Comparison of ENCODE assay signal across 18 mouse cellular contexts in genomic region chr13:40842141-40842540, GRCm38 (mm10). TPM values are rescaled to one million over a fixed set of nuclear protein-coding genes. Genes with fewer than 3 reads are reported as not detected.
DNase-seq lines count a peak whose midpoint lies in the region; ATAC-seq and TF ChIP-seq lines count a peak whose summit lies in the region.
"Had no signal": no experiment of that assay in that cellular context is flagged by ENCODE, and none has a peak within 500 bp of the region (broad histone marks: within the 10 kb centered on the region; RNA-seq: fewer than 3 reads in every experiment).

No protein-coding gene starts in this region.

- no peak overlapping the region for H3K9ac ChIP-seq in liver, embryonic 12.5 days
- no peak overlapping the region for H3K9ac ChIP-seq in liver, embryonic 16.5 days (ENCODE audit: low read depth, low read length)
- H3K9ac ChIP-seq: embryonic facial prominence, embryonic 12.5 days; forebrain, embryonic 15.5 days; heart, embryonic 15.5 days; hindbrain, embryonic 14.5 days had no signal

- no peak for ATAC-seq in liver, embryonic 12.5 days
- ATAC-seq in liver, embryonic 16.5 days (ENCODE audit: low read depth) = no peak
- ATAC-seq: forebrain, embryonic 15.5 days had no signal

- no peaks in the 10 kb centered on the region for H3K9me3 ChIP-seq in liver, embryonic 12.5 days (replicated peaks)
- H3K9me3 ChIP-seq in liver, embryonic 16.5 days (replicated peaks; ENCODE audit: control insufficient read depth, low read length) = no peaks in the 10 kb centered on the region
- H3K9me3 ChIP-seq: embryonic facial prominence, embryonic 12.5 days; forebrain, embryonic 15.5 days; heart, embryonic 15.5 days; hindbrain, embryonic 10.5 days had no signal

- 13% methylated on average over 1 of the region's 1 CpGs for WGBS in liver, embryonic 12.5 days (ENCODE audit: insufficient replicate concordance)
- 8% methylated on average over 1 of the region's 1 CpGs for WGBS in liver, embryonic 16.5 days (ENCODE audit: insufficient replicate concordance)
- WGBS in lung, adult 2 months = 20% methylated on average over 1 of the region's 1 CpGs

- H3K36me3 ChIP-seq in liver, embryonic 12.5 days = no peaks in the 10 kb centered on the region
- no peaks in the 10 kb centered on the region for H3K36me3 ChIP-seq in liver, embryonic 16.5 days (ENCODE audit: control insufficient read depth, insufficient read depth)
- H3K36me3 ChIP-seq: embryonic facial prominence, embryonic 12.5 days; forebrain, embryonic 15.5 days; heart, embryonic 15.5 days; hindbrain, embryonic 10.5 days had no signal

- peak overlapping the region; percentile 2; the same call in 1 of the 2 replicates for H3K27ac ChIP-seq in liver, embryonic 12.5 days
- H3K27ac ChIP-seq in liver, embryonic 16.5 days (ENCODE audit: low read length) = peak overlapping the region; percentile 81
- H3K27ac ChIP-seq: embryonic facial prominence, embryonic 12.5 days; forebrain, embryonic 15.5 days; heart, adult 2 months; heart, embryonic 15.5 days; hindbrain, embryonic 10.5 days; hindbrain, embryonic 14.5 days had no signal

- DNase-seq in adrenal gland, adult 2 months = peak; percentile 57
- no peak for DNase-seq in adrenal gland, adult 18-20 months (ENCODE audit: low spot score in 2 of 2)
- DNase-seq in liver = no peak
- DNase-seq in lung, adult 2 months = no peak
- no peak for DNase-seq in gastrocnemius, postnatal 36 days
- DNase-seq: cerebellum, adult 11-12 months; cerebellum, adult 9-10 months; cerebellum, postnatal 25 days; heart, adult 2 months; heart, postnatal 14 days had no signal

- no peak overlapping the region for H3K4me2 ChIP-seq in liver, embryonic 12.5 days
- H3K4me2 ChIP-seq in liver, embryonic 16.5 days (ENCODE audit: low read depth, low read length) = no peak overlapping the region
- H3K4me2 ChIP-seq: embryonic facial prominence, embryonic 12.5 days; forebrain, embryonic 15.5 days; heart, embryonic 11.5 days; heart, embryonic 15.5 days; hindbrain, embryonic 14.5 days had no signal

- no peaks in the 10 kb centered on the region for H3K27me3 ChIP-seq in liver, embryonic 12.5 days (replicated peaks)
- H3K27me3 ChIP-seq in liver, embryonic 16.5 days (ENCODE audit: control insufficient read depth, insufficient read depth, low read depth, low read length) = no peaks in the 10 kb centered on the region
- H3K27me3 ChIP-seq: embryonic facial prominence, embryonic 12.5 days; forebrain, embryonic 15.5 days; heart, embryonic 15.5 days had no signal

- TF ChIP-seq CTCF in lung, adult 2 months (IDR thresholded peaks at IDR 0.05; ENCODE audit: insufficient read depth, low read length) = no peak

- TF ChIP-seq POLR2A in lung, adult 2 months (IDR thresholded peaks at IDR 0.05; ENCODE audit: borderline replicate concordance, extremely low read depth, low read depth, low read length) = no peak

- intact Hi-C loops in gastrocnemius, postnatal 36 days (cut with DNase I) = loop anchor here (5.0 kb wide), 1 partner anchor 395 kb away; no protein-coding TSS in a partner anchor

- H3K4me1 ChIP-seq in liver, embryonic 12.5 days = no peaks in the 10 kb centered on the region
- 0 out of 2 replicates have a peak, but pooled peaks cover 2% of the 10 kb centered on the region for H3K4me1 ChIP-seq in liver, embryonic 16.5 days (ENCODE audit: control insufficient read depth, low read depth, low read length)
- H3K4me1 ChIP-seq in lung, adult 2 months (ENCODE audit: control insufficient read depth, insufficient read depth, low read length) = no peaks in the 10 kb centered on the region
- H3K4me1 ChIP-seq: embryonic facial prominence, embryonic 12.5 days; forebrain, embryonic 15.5 days; hindbrain, embryonic 10.5 days had no signal

- H3K4me3 ChIP-seq in liver, embryonic 12.5 days = no peak overlapping the region
- no peak overlapping the region for H3K4me3 ChIP-seq in liver, embryonic 16.5 days (ENCODE audit: low read depth, low read length)
- no peak overlapping the region for H3K4me3 ChIP-seq in lung, adult 2 months (replicated peaks; ENCODE audit: extremely low read depth, low read depth, low read length)
- H3K4me3 ChIP-seq: embryonic facial prominence, embryonic 12.5 days; forebrain, embryonic 15.5 days; heart, adult 2 months; heart, embryonic 15.5 days; hindbrain, embryonic 10.5 days had no signal

RNA-seq across cellular contexts. Expression of gene Gcnt2, which starts 17.4 kb away (rescaled TPM):
- 1 to 10 TPM; 6.7 to 8.5 TPM for total RNA-seq in adrenal gland, adult 2 months (2021)
- 0.66 and 0.97 TPM in 2 replicates for polyA plus RNA-seq in adrenal gland, adult 2 months (2012; rRNA removed)
- total RNA-seq in adrenal gland, adult 18-20 months (2021) = 1 to 10 TPM; 5.8 to 9.1 TPM
- 1.5 TPM in 2 replicates for polyA plus RNA-seq in liver, embryonic 12.5 days (2016; fragmentation: Nextera tagmentation; extraction: Ambion mirVana)
- polyA plus RNA-seq in liver, embryonic 16.5 days (2015; fragmentation: Nextera tagmentation; extraction: Ambion mirVana) = 2.2 and 3.1 TPM in 2 replicates
- polyA plus RNA-seq in lung, adult 2 months (2012; rRNA removed) = 12.5 and 17.5 TPM in 2 replicates
- total RNA-seq in gastrocnemius, postnatal 36 days (2021) = 1 to 10 TPM; 6.4 to 6.5 TPM
